Mouse (Mus musculus): Measurements from ENCODE around the gene Ubl4b. TPM values are rescaled to one million over a fixed set of nuclear protein-coding genes. Genes with fewer than 3 reads are reported as not detected.

Ubl4b gene
- total RNA-seq, 2 experiments from 2014 or later: not detected

DNA sequence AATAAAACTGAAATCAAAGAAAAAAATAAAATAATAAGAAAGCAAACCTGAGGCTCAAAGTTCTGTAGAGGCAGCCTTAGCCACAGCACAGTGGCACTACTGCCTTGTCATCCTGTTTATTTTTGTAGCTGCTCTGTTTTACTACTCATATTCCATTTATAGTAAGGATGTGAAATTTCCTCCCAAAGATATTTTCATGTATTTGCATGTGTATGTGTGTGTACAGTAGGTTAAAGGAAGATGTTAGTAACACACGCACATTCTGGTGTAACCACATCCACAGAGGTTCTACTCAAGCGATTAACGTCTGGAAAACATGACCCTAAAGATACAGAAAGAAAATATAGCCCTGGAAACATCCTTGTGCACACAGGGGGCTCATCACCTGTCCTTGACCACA lies 21.9 kb upstream of the Ubl4b start:
- DNase-seq (ENCODE audit: low spot score in 2 of 2): no peak
- intact Hi-C loops (cut with DNase I): no loop called here

DNA sequence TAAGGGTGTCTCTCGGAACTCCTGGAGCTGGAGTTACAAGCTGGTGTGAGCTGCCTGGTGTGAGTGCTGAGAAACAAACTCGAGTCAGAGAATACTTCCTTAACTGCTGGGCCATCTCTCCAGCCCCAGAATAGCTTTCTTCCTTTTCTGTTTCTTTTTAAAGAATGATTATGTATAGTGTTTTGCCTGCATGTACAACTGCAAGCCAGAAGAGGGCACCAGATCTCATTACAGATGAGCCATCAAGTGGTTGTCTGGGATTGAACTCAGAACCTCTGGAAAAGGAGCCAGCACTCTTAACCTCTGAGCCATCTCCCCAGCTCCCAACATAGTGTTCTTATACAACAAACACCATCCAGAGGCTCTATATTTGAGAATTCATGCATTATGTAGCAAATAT lies 16.3 kb upstream of the Ubl4b start:
- intact Hi-C loops (cut with DNase I): no loop called here
- no peak for DNase-seq (ENCODE audit: low spot score in 2 of 2)

GRCm38 (mm10) chr3:107568721-107569120 lies 13.8 kb upstream of the Ubl4b start:
- intact Hi-C loops (cut with DNase I): no loop called here
- DNase-seq (ENCODE audit: low spot score in 2 of 2): no peak

- intact Hi-C loops (cut with DNase I): no loop called here
- DNase-seq (ENCODE audit: low spot score in 2 of 2): no peak
These were observed 12.9 kb upstream of the Ubl4b start for GRCm38 (mm10) chr3:107567766-107568165.

GRCm38 (mm10) chr3:107565331-107565730 lies 10.5 kb upstream of the Ubl4b start:
- intact Hi-C loops (cut with DNase I): no loop called here
- DNase-seq (ENCODE audit: low spot score in 2 of 2): no peak

- intact Hi-C loops (cut with DNase I): no loop called here
- no peak for DNase-seq (ENCODE audit: low spot score in 2 of 2)
These were observed 9.0 kb upstream of the Ubl4b start for GRCm38 (mm10) chr3:107563880-107564279.

- no peak for DNase-seq (ENCODE audit: low spot score in 2 of 2)
- intact Hi-C loops (cut with DNase I): no loop called here
These were observed 7.7 kb upstream of the Ubl4b start for GRCm38 (mm10) chr3:107562591-107562990.

DNA sequence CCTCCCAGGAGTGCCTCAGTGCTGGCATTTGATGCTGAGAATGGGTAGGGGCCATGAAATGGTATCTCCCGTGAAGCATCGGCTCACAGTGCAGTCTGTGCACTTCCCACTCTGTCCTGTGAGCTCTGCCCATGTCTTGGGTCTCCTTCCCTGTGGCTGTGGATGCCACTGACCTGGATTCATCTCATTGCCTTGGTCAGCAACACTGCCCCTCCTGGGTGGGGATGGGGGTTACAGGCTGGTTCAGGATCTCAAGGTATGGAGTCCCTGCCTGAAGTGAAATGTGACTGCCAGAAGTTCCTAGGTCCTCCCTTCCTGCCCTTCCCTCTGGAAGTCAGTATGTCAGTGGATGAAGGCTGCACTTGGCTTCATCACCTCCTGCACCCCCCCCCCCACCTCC lies 7.2 kb upstream of the Ubl4b start:
- DNase-seq (ENCODE audit: low spot score in 2 of 2): no peak
- intact Hi-C loops (cut with DNase I): no loop called here

DNA sequence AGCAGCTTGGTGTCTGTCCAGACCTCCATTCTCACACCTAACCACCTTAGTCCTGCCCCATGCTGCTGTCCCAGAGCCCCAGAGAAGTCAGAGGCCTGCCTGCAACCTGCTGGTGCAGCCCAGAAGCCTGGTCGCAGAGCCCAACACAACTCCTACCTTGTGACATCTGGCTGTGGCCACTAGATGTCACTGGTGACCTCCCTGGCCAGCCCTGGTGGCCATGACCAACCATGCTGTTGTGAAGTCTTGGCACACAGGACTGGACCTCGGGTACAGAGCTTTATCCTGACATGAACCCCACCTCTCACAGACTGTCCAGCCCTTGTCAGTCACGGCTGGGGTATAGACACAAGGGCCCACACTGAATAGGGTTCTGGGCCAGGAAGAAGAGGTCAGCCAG lies 4.3 kb upstream of the Ubl4b start:
- peak; percentile 52 to 63 for DNase-seq (ENCODE audit: low spot score in 2 of 2)
- intact Hi-C loops (cut with DNase I): loop anchor here (1.0 to 5.0 kb wide), 2 partner anchors 20 to 53 kb away; no protein-coding TSS in a partner anchor

GRCm38 (mm10) chr3:107558740-107559139 lies 3.9 kb upstream of the Ubl4b start:
- DNase-seq (ENCODE audit: low spot score in 2 of 2): no peak
- intact Hi-C loops (cut with DNase I): loop anchor here (1.0 to 5.0 kb wide), 2 partner anchors 21 to 54 kb away; no protein-coding TSS in a partner anchor

- DNase-seq (ENCODE audit: low spot score in 2 of 2): peak; percentile 50 to 52
- intact Hi-C loops (cut with DNase I): no loop called here
These were observed 4.3 kb downstream of the Ubl4b start for GRCm38 (mm10) chr3:107550409-107551049.

- intact Hi-C loops (cut with DNase I): no loop called here
- no peak for DNase-seq (ENCODE audit: low spot score in 2 of 2)
These were observed 7.9 kb downstream of the Ubl4b start for GRCm38 (mm10) chr3:107546956-107547355.

DNA sequence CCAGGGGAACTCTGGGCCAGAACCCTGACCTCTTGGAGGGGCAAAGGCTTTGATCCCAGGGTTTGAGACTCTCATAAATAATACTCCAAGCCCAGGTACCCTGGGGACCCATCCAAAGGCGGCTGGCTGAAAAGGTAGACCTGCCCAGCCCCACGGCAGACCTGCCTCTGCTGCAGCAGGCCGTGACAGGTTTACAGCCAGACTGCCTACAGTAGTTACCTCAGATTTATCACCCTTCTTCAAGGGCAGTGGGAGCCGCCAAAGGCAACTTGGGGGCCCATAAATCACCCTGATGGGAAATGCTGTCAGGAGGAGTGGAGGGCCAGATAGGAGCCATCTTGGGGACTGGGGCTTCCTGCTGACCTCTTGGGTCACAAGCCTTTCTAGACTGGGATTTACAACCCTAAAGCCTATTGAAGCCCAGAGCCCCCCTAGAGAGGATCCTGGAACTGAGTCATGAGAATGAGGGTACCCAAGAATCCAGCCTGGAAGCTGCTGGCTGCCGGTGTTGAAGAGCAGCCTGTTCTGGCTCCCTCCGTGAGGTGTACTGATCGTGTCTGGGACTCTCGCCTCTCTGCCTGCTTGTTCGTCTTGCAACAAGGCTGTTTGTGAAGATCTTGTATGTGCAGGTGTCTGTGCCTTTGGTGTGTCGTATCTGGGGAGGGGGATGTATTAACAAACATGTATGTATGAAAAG lies 9.0 kb downstream of the Ubl4b start:
- intact Hi-C loops (cut with DNase I): no loop called here
- DNase-seq (ENCODE audit: low spot score in 2 of 2): no peak

GRCm38 (mm10) chr3:107545278-107545677 lies 9.6 kb downstream of the Ubl4b start:
- no peak for DNase-seq (ENCODE audit: low spot score in 2 of 2)
- intact Hi-C loops (cut with DNase I): no loop called here

- intact Hi-C loops (cut with DNase I): no loop called here
- no peak for DNase-seq (ENCODE audit: low spot score in 2 of 2)
These were observed 11.5 kb downstream of the Ubl4b start for GRCm38 (mm10) chr3:107543158-107544080.

DNA sequence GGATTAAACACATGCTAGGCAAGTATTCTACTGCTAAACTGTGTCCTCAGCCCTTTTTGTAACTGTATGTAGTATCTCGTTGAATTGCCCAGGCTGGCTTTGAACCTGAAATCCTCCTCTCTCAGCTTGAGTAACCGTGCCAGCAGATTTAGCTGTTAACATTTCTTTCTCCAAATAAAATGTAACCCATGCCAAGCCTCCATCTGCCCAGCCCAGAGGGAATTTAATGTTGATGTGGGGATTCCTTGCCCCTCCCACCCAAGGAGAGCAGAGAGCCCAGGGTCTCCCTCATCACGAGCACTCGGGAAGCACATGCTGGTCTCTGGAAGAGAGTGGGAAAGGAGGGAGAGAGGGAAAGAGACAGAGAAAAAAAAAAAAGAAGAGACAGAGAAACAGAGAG lies 12.3 kb downstream of the Ubl4b start:
- DNase-seq (ENCODE audit: low spot score in 2 of 2): no peak
- intact Hi-C loops (cut with DNase I): no loop called here

DNA sequence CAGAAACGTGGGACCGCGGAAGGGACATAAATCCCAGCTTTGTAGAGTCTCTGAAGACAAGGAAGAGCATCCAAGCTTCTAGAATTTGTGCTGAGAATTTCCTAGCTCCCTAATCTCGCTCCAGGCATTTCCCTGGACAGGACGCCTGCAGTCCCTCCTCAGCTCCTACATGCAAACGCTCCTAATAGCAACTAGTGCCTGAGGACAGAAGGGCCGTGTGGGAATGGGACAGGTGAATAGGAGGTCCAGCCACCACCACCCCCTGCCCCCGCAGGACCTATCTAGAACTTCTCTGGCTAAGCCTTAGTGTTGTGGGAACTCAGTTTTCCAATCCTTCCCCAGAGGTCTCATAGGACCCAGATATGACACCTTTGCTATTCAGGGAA lies 17.4 kb downstream of the Ubl4b start:
- no peak for DNase-seq (ENCODE audit: low spot score in 2 of 2)
- intact Hi-C loops (cut with DNase I): loop anchor here (2.0 to 5.0 kb wide), 2 partner anchors 21 to 35 kb away; no protein-coding TSS in a partner anchor

GRCm38 (mm10) chr3:107536810-107537503 lies 17.9 kb downstream of the Ubl4b start:
- intact Hi-C loops (cut with DNase I): loop anchor here (2.0 to 5.0 kb wide), 2 partner anchors 20 to 35 kb away; no protein-coding TSS in a partner anchor
- DNase-seq (ENCODE audit: low spot score in 2 of 2): peak; percentile 87 to 88

- intact Hi-C loops (cut with DNase I): loop anchor here (5.0 kb wide), 1 partner anchor 33 kb away; no protein-coding TSS in a partner anchor
- peak in 1 of 2 experiments; percentile 36 for DNase-seq (ENCODE audit: low spot score in 2 of 2)
These were observed 19.9 kb downstream of the Ubl4b start for GRCm38 (mm10) chr3:107534951-107535350.

Data from left cerebral cortex, postnatal 36 days (tissue).